Mouse (Mus musculus) kidney, postnatal 0 days (tissue): ENCODE data around the gene Prrt2. TPM values are rescaled to one million over a fixed set of nuclear protein-coding genes. Genes with fewer than 3 reads are reported as not detected.

Experiments
- ATAC-seq: fragments of 200-750 bp; cut with Nextera tagmentation; replicated peaks from 2 replicates; pipeline ENCODE4 v1.8.0; 2017; ENCODE audit warnings: low read depth, moderate number of reproducible peaks, moderate TSS enrichment, moderate library complexity; ENCODE audit not compliant: low FRiP score
- DNase-seq: peaks from one replicate; pipeline ENCODE4 v3.0.0-alpha.2; 2016; ENCODE audit warnings: low spot score
- H3K27ac ChIP-seq: fragments of 300-500 bp; sonication (generic); 2 replicates; pipeline ENCODE4 v1.5.1; 2014; ENCODE audit warnings: mild to moderate bottlenecking
- H3K27me3 ChIP-seq: fragments of 300-500 bp; sonication (generic); 2 replicates; pipeline ENCODE4 v1.6.1; 2014; ENCODE audit warnings: low read length, mixed read lengths; ENCODE audit not compliant: insufficient read depth
- H3K36me3 ChIP-seq: fragments of 300-500 bp; sonication (generic); 2 replicates; pipeline ENCODE4 v1.6.1; 2014; ENCODE audit warnings: low read length, mixed read lengths; ENCODE audit not compliant: insufficient read depth
- H3K4me1 ChIP-seq: fragments of 300-500 bp; sonication (generic); replicated peaks from 2 replicates; pipeline ENCODE4 v1.6.1; 2014; ENCODE audit warnings: antibody characterized with exemption, low read length, mixed read lengths; ENCODE audit not compliant: insufficient read depth
- H3K4me2 ChIP-seq: fragments of 300-500 bp; sonication (generic); 2 replicates; pipeline ENCODE4 v1.6.1; 2014; ENCODE audit warnings: mild to moderate bottlenecking, low read length, moderate library complexity, mixed read lengths
- H3K4me3 ChIP-seq: fragments of 300-500 bp; sonication (generic); replicated peaks from 2 replicates; pipeline ENCODE4 v1.5.1; 2014; ENCODE audit warnings: low read depth, low read length
- H3K9ac ChIP-seq: fragments of 300-500 bp; sonication (generic); 2 replicates; pipeline ENCODE4 v1.6.1; 2014; ENCODE audit warnings: low read depth, low read length
- H3K9me3 ChIP-seq: fragments of 300-500 bp; sonication (generic); replicated peaks from 2 replicates; pipeline ENCODE4 v1.6.1; 2016; ENCODE audit warnings: low read length, inconsistent platforms, mixed read lengths
- CTCF ChIP-seq: IDR thresholded peaks from 2 replicates; pipeline ENCODE4 v1.5.1; 2016; ENCODE audit warnings: antibody characterized with exemption, low read depth, mild to moderate bottlenecking, moderate library complexity
- WGBS: fragments of 180-500 bp; shearing (Covaris S2); extraction: QIAGEN DNeasy Blood & Tissue Kit; methylation state at CpG from one replicate; pipeline ENCODE4 v1.1.7; 2014; 5-methylcytosine and 5-hydroxymethylcytosine counted together
- microRNA-seq: library from miRNA; unstranded; fragments of <30 nt; microRNA quantifications from one replicate; pipeline ENCODE4, GENCODE M21; 2016
- polyA plus RNA-seq: library from polyadenylated mRNA; unstranded; fragments of >200 nt; fragmentation: Nextera tagmentation; extraction: Ambion mirVana; gene quantifications from 2 replicates; pipeline ENCODE4 v1.2.1, GENCODE M21; 2015

Prrt2 gene
- polyA plus RNA-seq, 1 experiment from 2014 or later: 2.7 TPM

DNA sequence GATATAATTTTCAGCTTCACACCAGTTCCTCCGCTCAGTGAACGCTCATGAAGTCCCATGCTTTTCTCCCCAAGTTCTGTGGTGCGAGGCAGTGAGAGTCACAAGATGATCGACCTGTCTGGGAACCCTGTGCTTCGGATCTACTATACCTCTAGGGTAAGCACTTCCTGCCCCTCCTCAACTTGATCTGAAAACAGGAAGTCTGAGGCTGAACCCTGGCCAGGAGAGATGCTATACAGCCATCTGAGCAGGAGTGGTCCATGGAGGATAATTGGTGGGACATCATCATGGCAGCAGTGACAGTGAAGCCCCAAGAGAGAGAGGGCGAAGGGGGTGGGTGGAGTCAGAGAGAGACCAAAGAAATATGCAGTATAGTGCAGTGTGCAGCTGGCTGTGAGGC is 42.2 kb downstream of the Prrt2 start:
- Histone ChIP-seq H3K4me2 (no peak overlapping the region), H3K27me3 (no peaks in the 10 kb centered on the region), H3K4me1 (0 out of 2 replicates have a peak, but pooled peaks cover 4% of the 10 kb centered on the region), H3K9ac (no peak overlapping the region), H3K4me3 (no peak overlapping the region), H3K9me3 (no peaks in the 10 kb centered on the region), H3K36me3 (peaks cover 20% of the 10 kb centered on the region), H3K27ac (no peak overlapping the region)
- DNase-seq (no peak), ATAC-seq (no peak)
- WGBS: 88% methylated on average over 6 of the region's 6 CpGs
- no peak for TF ChIP-seq CTCF

DNA sequence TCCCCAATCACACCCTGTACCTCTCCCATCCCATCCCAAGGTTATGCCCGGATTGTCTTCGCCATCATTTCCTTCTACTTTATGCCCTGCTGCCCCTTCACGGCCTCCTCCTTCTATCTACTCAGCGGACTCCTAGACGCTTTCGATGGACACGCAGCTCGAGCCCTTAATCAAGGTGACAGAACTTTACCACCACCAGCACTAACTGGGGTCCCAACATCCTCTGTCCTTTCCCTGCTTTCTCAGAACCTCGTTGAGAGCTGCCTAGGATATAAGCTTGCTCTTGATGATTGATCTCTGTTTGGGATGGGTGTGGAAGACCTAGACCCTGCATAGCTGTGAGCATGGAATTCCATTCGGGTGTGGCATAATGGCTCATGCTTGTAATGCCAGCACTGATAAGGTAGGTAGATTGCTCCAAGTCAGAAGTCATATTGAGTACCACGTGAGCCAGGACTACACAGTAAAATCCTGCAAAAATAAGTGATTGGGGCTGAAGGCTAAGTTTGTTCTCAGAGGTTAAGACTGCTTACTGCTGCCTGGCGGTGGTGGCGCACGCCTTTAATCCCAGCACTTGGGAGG is 44.0 kb downstream of the Prrt2 start:
- Histone ChIP-seq H3K4me1 (0 out of 2 replicates have a peak, but pooled peaks cover 4% of the 10 kb centered on the region), H3K27me3 (no peaks in the 10 kb centered on the region), H3K36me3 (peaks cover 20% of the 10 kb centered on the region), H3K9ac (peak overlapping the region; percentile 87), H3K4me3 (peak overlapping the region; percentile 73), H3K27ac (peak overlapping the region; percentile 95), H3K4me2 (peak overlapping the region; percentile 68), H3K9me3 (no peaks in the 10 kb centered on the region)
- WGBS: 24% methylated on average over 14 of the region's 14 CpGs
- ATAC-seq (no peak), DNase-seq (peak; percentile 28)
- no peak for TF ChIP-seq CTCF

DNA sequence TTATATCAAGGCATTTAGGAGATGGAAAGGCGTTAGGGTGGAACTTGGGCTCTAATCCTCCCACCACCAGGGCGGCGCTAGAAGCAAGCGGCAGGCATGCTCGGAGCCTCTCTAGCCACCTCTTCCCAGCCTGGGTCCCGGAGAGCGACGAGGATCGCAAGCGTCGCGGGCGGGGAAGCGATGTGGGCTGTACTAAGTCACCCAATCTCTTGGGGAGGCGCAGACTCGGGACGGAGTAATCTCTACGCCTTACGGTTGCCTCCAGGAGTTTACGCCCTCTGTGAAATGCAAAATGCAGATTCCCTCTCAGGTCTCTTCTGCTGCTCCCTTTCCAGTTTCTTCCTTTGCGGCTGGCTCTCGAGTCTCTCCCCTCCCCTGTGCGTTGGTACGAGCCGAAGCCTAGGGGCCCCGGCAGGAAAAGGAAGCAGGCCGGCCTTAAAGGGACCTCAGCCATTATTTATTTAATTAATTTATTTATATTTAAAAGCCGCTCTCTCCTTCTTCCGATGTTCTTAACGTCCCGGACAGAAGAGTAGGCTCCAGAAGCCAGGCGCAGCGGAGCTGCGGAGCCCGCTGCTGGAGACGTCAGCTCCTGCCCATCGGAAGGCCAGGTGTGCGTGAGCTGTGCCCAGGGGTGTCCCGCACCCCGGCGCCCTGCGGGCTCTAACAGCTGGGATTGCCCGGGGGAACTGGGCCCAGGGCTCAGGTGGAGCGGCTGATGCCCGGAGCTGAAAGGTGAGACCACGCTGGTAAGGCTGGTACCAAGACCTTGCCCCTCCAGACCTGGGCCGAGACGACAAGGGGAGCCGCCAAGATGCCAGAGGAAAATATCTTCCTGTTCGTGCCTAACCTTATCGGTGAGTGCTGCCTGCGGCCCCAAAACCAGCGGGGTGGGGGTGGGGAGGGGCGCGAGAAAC is 44.8 kb downstream of the Prrt2 start, which contains the start of gene Cdiptos:
Gene Cdiptos (minus strand): TSS at position 149 of the 917 bp plus-strand sequence.
- H3K4me3 ChIP-seq: peak within 1 kb of the TSS; percentile 73
- TF ChIP-seq CTCF: peak; percentile 100
- H3K27ac ChIP-seq: peak within 1 kb of the TSS; percentile 95
- H3K36me3 ChIP-seq: peaks cover 20% of the 10 kb centered on the region
- peak; percentile 95 for ATAC-seq
- H3K4me2 ChIP-seq: peak within 1 kb of the TSS; percentile 68
- DNase-seq: peak; percentile 98
- no peaks in the 10 kb centered on the region for H3K27me3 ChIP-seq
- no peaks in the 10 kb centered on the region for H3K9me3 ChIP-seq
- H3K9ac ChIP-seq: peak within 1 kb of the TSS; percentile 87
- H3K4me1 ChIP-seq: 0 out of 2 replicates have a peak, but pooled peaks cover 4% of the 10 kb centered on the region
- under 1% methylated on average over 55 of the region's 55 CpGs for WGBS

DNA sequence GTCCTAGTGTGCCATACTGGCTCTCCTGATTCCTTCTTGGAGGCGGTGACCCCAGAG is 45.3 kb downstream of the Prrt2 start, which contains the start of gene Cdipt:
Gene Cdipt (plus strand): TSS at position 22 of the 57 bp plus-strand sequence.
- WGBS: 0% methylated on average over 1 of the region's 1 CpGs
- no peak for DNase-seq
- peak within 1 kb of the TSS; percentile 68 for H3K4me2 ChIP-seq
- H3K27me3 ChIP-seq: no peaks in the 10 kb centered on the region
- H3K36me3 ChIP-seq: peaks cover 20% of the 10 kb centered on the region
- H3K9me3 ChIP-seq: no peaks in the 10 kb centered on the region
- H3K9ac ChIP-seq: peak within 1 kb of the TSS; percentile 87
- TF ChIP-seq CTCF: no peak
- 0 out of 2 replicates have a peak, but pooled peaks cover 4% of the 10 kb centered on the region for H3K4me1 ChIP-seq
- ATAC-seq: no peak
- peak within 1 kb of the TSS; percentile 95 for H3K27ac ChIP-seq
- H3K4me3 ChIP-seq: peak within 1 kb of the TSS; percentile 73

DNA sequence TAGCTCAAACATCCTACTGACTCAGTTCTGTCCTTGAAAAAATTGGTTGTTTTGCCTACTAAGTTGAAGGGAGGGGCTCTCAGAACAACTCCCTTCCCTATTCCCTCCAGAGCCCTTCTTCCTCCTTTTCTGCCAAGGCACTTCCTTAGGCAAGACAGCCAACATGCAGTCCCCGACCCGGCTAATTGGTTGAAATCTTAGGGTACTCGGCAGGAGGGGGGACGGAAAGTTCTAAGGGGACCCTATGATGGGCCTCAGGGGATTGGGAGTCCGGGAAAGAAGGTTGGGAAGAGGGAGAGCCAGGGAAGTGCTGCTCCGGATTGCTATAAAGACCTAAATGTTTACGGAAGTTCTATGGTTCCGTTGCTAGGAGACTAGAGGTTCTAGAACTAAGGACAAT is 45.5 kb downstream of the Prrt2 start:
- WGBS: 12% methylated on average over 8 of the region's 8 CpGs
- 0 out of 2 replicates have a peak, but pooled peaks have one; percentile 2 for ATAC-seq
- Histone ChIP-seq H3K9me3 (no peaks in the 10 kb centered on the region), H3K27me3 (no peaks in the 10 kb centered on the region), H3K4me3 (peak overlapping the region; percentile 73), H3K9ac (peak overlapping the region; percentile 87; the same call in 1 of the 2 replicates), H3K27ac (peak overlapping the region; percentile 95), H3K4me1 (0 out of 2 replicates have a peak, but pooled peaks cover 4% of the 10 kb centered on the region), H3K4me2 (peak overlapping the region; percentile 68), H3K36me3 (peaks cover 20% of the 10 kb centered on the region)
- peak; percentile 11 for DNase-seq
- no peak for TF ChIP-seq CTCF

Small RNA genes within 50 kb of the gene (microRNA-seq; reads per million reads assigned to microRNA genes)
- gene Gm44343: not detected

Other genes starting within 250 kb of the Prrt2 start
- 158 and 188 TPM in 2 replicates for gene Ypel3, start 244.3 kb downstream of the Prrt2 start, polyA plus RNA-seq
- gene Tbx6, start 239.7 kb downstream of the Prrt2 start, polyA plus RNA-seq: 0.21 and 0.26 TPM in 2 replicates
- 189 and 192 TPM in 2 replicates for gene Ppp4c, start 228.7 kb downstream of the Prrt2 start, polyA plus RNA-seq
- gene Fam57b, start 223.5 kb downstream of the Prrt2 start, polyA plus RNA-seq: 0.11 and 0.14 TPM in 2 replicates
- 0.37 TPM in 1 of 2 replicates, not detected in the other for gene 4930451I11Rik, start 189.6 kb downstream of the Prrt2 start, polyA plus RNA-seq
- gene Doc2a, start 173.8 kb downstream of the Prrt2 start, polyA plus RNA-seq: 7.6 and 7.7 TPM in 2 replicates
- 16.3 and 20.5 TPM in 2 replicates for gene Hirip3, start 159.2 kb downstream of the Prrt2 start, polyA plus RNA-seq
- gene Ino80e, start 158.8 kb downstream of the Prrt2 start, polyA plus RNA-seq: 67.1 and 68.7 TPM in 2 replicates
- 26.2 and 30.0 TPM in 2 replicates for gene Taok2, start 136.5 kb downstream of the Prrt2 start, polyA plus RNA-seq
- 48.6 and 51.9 TPM in 2 replicates for gene Tmem219, start 98.3 kb downstream of the Prrt2 start, polyA plus RNA-seq
- 15.7 and 17.3 TPM in 2 replicates for gene Kctd13, start 92.3 kb downstream of the Prrt2 start, polyA plus RNA-seq
- gene Asphd1, start 71.6 kb downstream of the Prrt2 start, polyA plus RNA-seq: 0.13 TPM in 1 of 2 replicates, not detected in the other
- 1.2 and 1.7 TPM in 2 replicates for gene Sez6l2, start 70.6 kb downstream of the Prrt2 start, polyA plus RNA-seq
- gene Cdipt, start 45.3 kb downstream of the Prrt2 start, polyA plus RNA-seq: 118 and 120 TPM in 2 replicates
- 1.6 and 2.8 TPM in 2 replicates for gene Cdiptos, start 45.1 kb downstream of the Prrt2 start, polyA plus RNA-seq
- gene Mvp, start 6.6 kb downstream of the Prrt2 start, polyA plus RNA-seq: 27.5 and 28.9 TPM in 2 replicates
- gene Pagr1b, start 4.7 kb downstream of the Prrt2 start, polyA plus RNA-seq: 0.21 and 0.65 TPM in 2 replicates
- 19.4 and 25.0 TPM in 2 replicates for gene Pagr1a, start 3.9 kb downstream of the Prrt2 start, polyA plus RNA-seq
- 44.2 and 53.8 TPM in 2 replicates for gene Gm42742, start 114 bp downstream of the Prrt2 start, polyA plus RNA-seq
- 50.3 and 58.7 TPM in 2 replicates for gene Maz, start 5.8 kb upstream of the Prrt2 start, polyA plus RNA-seq
- gene Kif22, start 21.3 kb upstream of the Prrt2 start, polyA plus RNA-seq: 51.7 and 57.2 TPM in 2 replicates
- not detected in 2 replicates for gene Zg16, start 66.1 kb upstream of the Prrt2 start, polyA plus RNA-seq
- gene AI467606, start 70.1 kb upstream of the Prrt2 start, polyA plus RNA-seq: 4.0 and 4.3 TPM in 2 replicates
- gene Qprt, start 101.0 kb upstream of the Prrt2 start, polyA plus RNA-seq: 37.4 and 43.7 TPM in 2 replicates
- 0.28 and 0.33 TPM in 2 replicates for gene Spn, start 116.6 kb upstream of the Prrt2 start, polyA plus RNA-seq
- gene Cd2bp2, start 174.8 kb upstream of the Prrt2 start, polyA plus RNA-seq: 42.8 and 47.7 TPM in 2 replicates
- gene Tbc1d10b, start 187.3 kb upstream of the Prrt2 start, polyA plus RNA-seq: 14.9 and 16.9 TPM in 2 replicates
- 2.9 and 4.7 TPM in 2 replicates for gene Mylpf, start 187.7 kb upstream of the Prrt2 start, polyA plus RNA-seq
- gene Zfp553, start 211.8 kb upstream of the Prrt2 start, polyA plus RNA-seq: 22.3 and 25.1 TPM in 2 replicates
- gene Sept1, start 211.9 kb upstream of the Prrt2 start, polyA plus RNA-seq: 16.7 and 20.5 TPM in 2 replicates
- 46.2 and 49.3 TPM in 2 replicates for gene Zfp771, start 223.1 kb upstream of the Prrt2 start, polyA plus RNA-seq
- gene Dctpp1, start 239.5 kb upstream of the Prrt2 start, polyA plus RNA-seq: 146 and 157 TPM in 2 replicates